Mouse (Mus musculus): ENCODE data around the gene Trim43a. TPM values are rescaled to one million over a fixed set of nuclear protein-coding genes. Genes with fewer than 3 reads are reported as not detected.
"Not testable (repeated sequence)": the region's sequence is repeated elsewhere in the genome, so short reads cannot be mapped to it uniquely, and the experiment has no call there.

Trim43a gene
- total RNA-seq (2021) (under 1 TPM in 1 of 2 experiments, not detected in 1; 0.13 TPM), polyA plus RNA-seq (2012; rRNA removed) (0.09 TPM in 1 of 2 replicates, not detected in the other)
- long read RNA-seq = 0 reads

DNA sequence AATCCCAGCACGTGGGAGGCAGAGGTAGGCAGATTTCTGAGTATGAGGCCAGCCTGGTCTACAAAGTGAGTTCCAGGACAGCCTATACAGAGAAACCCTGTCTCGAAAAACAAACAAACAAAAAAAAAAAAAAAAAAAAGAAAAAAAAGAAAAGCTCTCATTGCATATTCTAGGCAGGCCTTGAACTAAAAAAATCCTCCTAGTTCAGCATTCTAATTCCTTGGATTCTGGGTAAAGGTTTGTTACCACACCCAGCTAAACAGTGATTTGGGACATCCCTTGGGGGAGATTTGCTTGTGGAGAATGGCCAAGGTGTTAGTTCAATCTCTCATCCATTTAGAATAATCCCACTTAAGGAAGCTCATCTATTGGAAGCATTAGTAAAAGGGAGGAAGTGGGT, at the start of gene Trim43a:
TSS of gene Trim43a (plus strand) at position 301 of the 400 bp plus-strand sequence.
- H3K27me3 ChIP-seq (ENCODE audit: control insufficient read depth, insufficient read depth, low read length); H3K36me3 ChIP-seq (ENCODE audit: control insufficient read depth, insufficient read depth, low read length); H3K4me1 ChIP-seq (ENCODE audit: control insufficient read depth, insufficient read depth, low read length); H3K9ac ChIP-seq (ENCODE audit: low read depth, low read length); H3K27ac ChIP-seq; DNase-seq; intact Hi-C loops (cut with DNase I); H3K79me2 ChIP-seq (replicated peaks; ENCODE audit: control insufficient read depth, insufficient read depth, low read length); H3K4me3 ChIP-seq: not testable (repeated sequence)
- 69% methylated on average over 2 of the region's 2 CpGs for WGBS

DNA sequence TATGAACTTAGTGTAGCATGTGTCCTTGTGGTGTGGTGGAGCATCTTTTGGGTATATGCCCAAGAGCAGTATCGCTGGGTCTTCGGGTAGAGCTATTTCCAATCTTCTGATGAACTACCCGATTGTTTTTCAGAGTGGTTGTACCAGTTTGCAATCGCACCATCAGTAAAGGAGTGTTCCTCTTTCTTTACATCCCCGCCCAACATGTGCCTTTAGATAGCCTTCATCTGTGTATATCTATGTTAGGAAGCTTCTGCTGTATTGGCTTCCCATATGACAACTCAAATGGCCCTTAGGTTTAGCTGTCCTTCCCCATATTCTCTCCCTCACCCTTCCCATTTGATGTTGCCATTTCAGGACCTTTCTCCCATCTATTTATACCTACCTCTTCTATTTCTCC, 46.6 kb upstream of the Trim43a start:
- no peak overlapping the region for H3K4me3 ChIP-seq
- no peak overlapping the region for H3K27ac ChIP-seq
- H3K79me2 ChIP-seq (replicated peaks; ENCODE audit: control insufficient read depth, insufficient read depth, low read length) = no peaks in the 10 kb centered on the region
- H3K36me3 ChIP-seq (ENCODE audit: control insufficient read depth, insufficient read depth, low read length) = no peaks in the 10 kb centered on the region
- intact Hi-C loops (cut with DNase I) = no loop called here
- WGBS = 87% methylated on average over 5 of the region's 5 CpGs
- TF ChIP-seq CTCF (IDR thresholded peaks at IDR 0.05) = no peak
- TF ChIP-seq EP300 (IDR thresholded peaks at IDR 0.05; ENCODE audit: insufficient read depth, low read depth, low read length) = no peak
- no peak for TF ChIP-seq POLR2A (IDR thresholded peaks at IDR 0.05; ENCODE audit: insufficient read depth, low read depth, low read length)
- no peaks in the 10 kb centered on the region for H3K27me3 ChIP-seq (ENCODE audit: control insufficient read depth, insufficient read depth, low read length)
- H3K4me1 ChIP-seq (ENCODE audit: control insufficient read depth, insufficient read depth, low read length) = no peaks in the 10 kb centered on the region
- no peak overlapping the region for H3K9ac ChIP-seq (ENCODE audit: low read depth, low read length)
- no peak for DNase-seq

DNA sequence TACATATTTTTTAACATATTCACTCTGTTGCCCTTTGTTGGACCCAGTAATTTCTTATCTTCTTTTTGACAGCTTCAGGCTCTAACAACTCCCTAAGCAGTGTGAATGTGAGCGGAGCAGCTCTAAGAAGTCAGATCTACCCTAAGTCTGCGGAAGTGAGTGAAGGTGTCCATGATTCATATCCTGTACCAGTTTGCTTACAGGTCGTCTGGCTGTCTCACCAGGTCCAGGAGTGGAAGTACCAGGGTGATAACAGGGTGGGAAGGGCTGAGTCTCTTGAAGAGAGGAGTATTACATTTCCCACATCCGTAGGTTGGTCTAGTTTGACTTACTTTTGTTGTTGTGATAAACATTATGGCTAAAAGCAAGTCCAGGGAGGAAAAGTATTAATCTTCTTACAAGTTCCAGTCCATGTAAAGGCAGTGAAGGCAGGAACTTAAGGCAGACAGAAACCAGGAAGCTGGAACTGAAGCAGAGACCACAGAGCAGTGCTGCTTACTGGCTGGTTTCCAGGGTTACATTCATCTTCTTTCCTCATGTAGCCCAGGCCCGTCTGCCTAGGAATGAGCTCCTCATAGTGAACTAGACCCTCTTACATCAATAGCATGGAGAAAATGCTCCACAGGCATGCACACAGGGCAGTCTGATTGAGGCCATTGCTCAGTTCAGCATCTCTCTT, 41.0 kb upstream of the Trim43a start:
- TF ChIP-seq CTCF (IDR thresholded peaks at IDR 0.05) = no peak
- no peak for TF ChIP-seq POLR2A (IDR thresholded peaks at IDR 0.05; ENCODE audit: insufficient read depth, low read depth, low read length)
- TF ChIP-seq EP300 (IDR thresholded peaks at IDR 0.05; ENCODE audit: insufficient read depth, low read depth, low read length) = no peak
- DNase-seq = no peak
- intact Hi-C loops (cut with DNase I) = loop anchor here (10.0 kb wide), 1 partner anchor 135 kb away; no protein-coding TSS in a partner anchor

DNA sequence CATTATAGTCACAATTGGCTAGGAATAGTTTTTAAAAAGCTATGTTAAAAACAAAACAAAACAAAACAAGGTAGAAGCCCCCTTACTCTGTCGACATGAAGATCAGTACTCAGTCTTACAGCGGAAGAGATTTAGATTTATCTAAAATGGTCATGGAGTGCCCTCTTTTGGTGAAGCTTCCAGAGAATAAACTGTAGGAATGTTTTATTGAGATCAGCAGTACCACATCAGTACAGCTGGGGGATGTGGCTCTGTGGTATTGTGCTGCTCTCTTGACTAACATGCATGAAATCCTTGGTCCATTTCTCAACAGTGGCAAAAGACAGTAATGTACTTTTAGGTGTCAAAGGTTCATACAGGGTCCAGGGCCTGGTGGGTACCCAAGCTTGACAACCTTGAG, 37.9 kb upstream of the Trim43a start:
- TF ChIP-seq CTCF (IDR thresholded peaks at IDR 0.05) (peak; percentile 63), EP300 (IDR thresholded peaks at IDR 0.05; ENCODE audit: insufficient read depth, low read depth, low read length) (no peak)
- intact Hi-C loops (cut with DNase I) = loop anchor here (10.0 kb wide), 1 partner anchor 138 kb away; no protein-coding TSS in a partner anchor
- no peaks in the 10 kb centered on the region for H3K36me3 ChIP-seq (ENCODE audit: control insufficient read depth, insufficient read depth, low read length)
- H3K27me3 ChIP-seq (ENCODE audit: control insufficient read depth, insufficient read depth, low read length) = no peaks in the 10 kb centered on the region
- DNase-seq = no peak
- no peak overlapping the region for H3K9ac ChIP-seq (ENCODE audit: low read depth, low read length)
- 12% methylated on average over 2 of the region's 2 CpGs for WGBS
- H3K79me2 ChIP-seq (replicated peaks; ENCODE audit: control insufficient read depth, insufficient read depth, low read length) = no peaks in the 10 kb centered on the region
- H3K4me3 ChIP-seq = no peak overlapping the region
- no peaks in the 10 kb centered on the region for H3K4me1 ChIP-seq (ENCODE audit: control insufficient read depth, insufficient read depth, low read length)
- no peak overlapping the region for H3K27ac ChIP-seq

More for the DNA sequence above, 41.0 kb upstream of the Trim43a start:
- no peak overlapping the region for H3K27ac ChIP-seq
- H3K4me1 ChIP-seq (ENCODE audit: control insufficient read depth, insufficient read depth, low read length) = no peaks in the 10 kb centered on the region
- 54% methylated on average over 5 of the region's 5 CpGs for WGBS
- no peak overlapping the region for H3K4me3 ChIP-seq
- no peaks in the 10 kb centered on the region for H3K79me2 ChIP-seq (replicated peaks; ENCODE audit: control insufficient read depth, insufficient read depth, low read length)
- no peak overlapping the region for H3K9ac ChIP-seq (ENCODE audit: low read depth, low read length)
- H3K27me3 ChIP-seq (ENCODE audit: control insufficient read depth, insufficient read depth, low read length) = no peaks in the 10 kb centered on the region
- no peaks in the 10 kb centered on the region for H3K36me3 ChIP-seq (ENCODE audit: control insufficient read depth, insufficient read depth, low read length)

DNA sequence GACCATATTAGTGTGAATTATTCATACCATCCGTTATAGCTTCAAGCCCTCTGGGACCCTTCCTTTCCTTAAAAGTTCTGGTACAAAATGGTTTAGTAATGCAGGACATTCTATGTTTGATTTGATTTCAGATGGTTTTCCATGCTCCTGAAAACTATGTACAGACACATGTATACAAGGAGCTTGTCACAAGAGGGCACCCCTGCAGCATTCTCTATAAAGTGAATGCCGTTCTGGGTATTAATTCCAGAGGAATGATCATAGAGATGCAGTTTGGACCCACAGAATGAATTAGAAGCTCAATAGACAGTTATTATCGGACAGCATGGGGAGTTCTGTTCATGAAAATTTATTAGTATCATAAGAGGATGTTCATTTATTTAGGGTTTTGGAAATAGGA, 35.2 kb upstream of the Trim43a start:
- TF ChIP-seq POLR2A (IDR thresholded peaks at IDR 0.05; ENCODE audit: insufficient read depth, low read depth, low read length) (no peak), CTCF (IDR thresholded peaks at IDR 0.05) (peak; percentile 30)
- no peak for DNase-seq
- Histone ChIP-seq H3K27ac (no peak overlapping the region), H3K36me3 (ENCODE audit: control insufficient read depth, insufficient read depth, low read length) (peaks cover 4% of the 10 kb centered on the region; the same call in 1 of the 2 replicates), H3K4me1 (ENCODE audit: control insufficient read depth, insufficient read depth, low read length) (peaks cover 3% of the 10 kb centered on the region), H3K27me3 (ENCODE audit: control insufficient read depth, insufficient read depth, low read length) (no peaks in the 10 kb centered on the region), H3K4me3 (no peak overlapping the region), H3K79me2 (replicated peaks; ENCODE audit: control insufficient read depth, insufficient read depth, low read length) (no peaks in the 10 kb centered on the region), H3K9ac (ENCODE audit: low read depth, low read length) (no peak overlapping the region)
- WGBS = 37% methylated on average over 3 of the region's 3 CpGs
- intact Hi-C loops (cut with DNase I) = loop anchor here (5.0 to 10.0 kb wide), 2 partner anchors 141 to 303 kb away; no protein-coding TSS in a partner anchor

DNA sequence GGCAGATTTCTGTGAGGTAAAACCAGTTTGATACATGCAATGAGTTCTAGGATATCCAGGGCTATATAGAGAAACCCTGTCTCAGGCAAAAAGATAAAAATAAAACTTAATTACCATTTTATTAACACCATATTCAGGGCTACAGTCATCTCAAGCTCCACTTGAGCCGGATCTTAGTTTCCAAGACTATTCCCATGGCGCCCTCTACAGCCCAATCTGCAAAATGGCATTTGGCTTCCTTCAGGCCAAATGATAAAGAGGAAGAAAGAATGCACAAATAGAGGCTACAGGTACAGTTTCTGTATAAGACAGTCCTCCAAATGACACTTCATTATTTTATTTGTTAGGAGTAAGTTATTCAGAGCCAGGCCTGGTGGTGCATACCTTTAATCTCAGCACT, 34.5 kb upstream of the Trim43a start:
- DNase-seq = peak; percentile 31 to 50
- Histone ChIP-seq H3K27ac (no peak overlapping the region), H3K36me3 (ENCODE audit: control insufficient read depth, insufficient read depth, low read length) (peaks cover 4% of the 10 kb centered on the region), H3K4me3 (no peak overlapping the region), H3K79me2 (replicated peaks; ENCODE audit: control insufficient read depth, insufficient read depth, low read length) (0 out of 2 replicates have a peak, but pooled peaks cover 3% of the 10 kb centered on the region), H3K4me1 (ENCODE audit: control insufficient read depth, insufficient read depth, low read length) (peaks cover 3% of the 10 kb centered on the region), H3K9ac (ENCODE audit: low read depth, low read length) (no peak overlapping the region), H3K27me3 (ENCODE audit: control insufficient read depth, insufficient read depth, low read length) (no peaks in the 10 kb centered on the region)
- intact Hi-C loops (cut with DNase I) = loop anchor here (2.0 to 10.0 kb wide), 3 partner anchors 65 to 304 kb away; no protein-coding TSS in a partner anchor
- TF ChIP-seq CTCF (IDR thresholded peaks at IDR 0.05) (peak; percentile 96), EP300 (IDR thresholded peaks at IDR 0.05; ENCODE audit: insufficient read depth, low read depth, low read length) (no peak), POLR2A (IDR thresholded peaks at IDR 0.05; ENCODE audit: insufficient read depth, low read depth, low read length) (no peak)
- WGBS = 2% methylated on average over 2 of the region's 2 CpGs
